Mouse (Mus musculus) neural tube, embryonic 10.5 days (tissue): ENCODE measurements around the gene Mrpl43.

Experiments used
- DNase-seq: peaks from one replicate; pipeline ENCODE4 v3.0.0-alpha.2; 2017; ENCODE audit warnings: low spot score; ENCODE audit errors: extremely low spot score

The Mrpl43 gene

DNA sequence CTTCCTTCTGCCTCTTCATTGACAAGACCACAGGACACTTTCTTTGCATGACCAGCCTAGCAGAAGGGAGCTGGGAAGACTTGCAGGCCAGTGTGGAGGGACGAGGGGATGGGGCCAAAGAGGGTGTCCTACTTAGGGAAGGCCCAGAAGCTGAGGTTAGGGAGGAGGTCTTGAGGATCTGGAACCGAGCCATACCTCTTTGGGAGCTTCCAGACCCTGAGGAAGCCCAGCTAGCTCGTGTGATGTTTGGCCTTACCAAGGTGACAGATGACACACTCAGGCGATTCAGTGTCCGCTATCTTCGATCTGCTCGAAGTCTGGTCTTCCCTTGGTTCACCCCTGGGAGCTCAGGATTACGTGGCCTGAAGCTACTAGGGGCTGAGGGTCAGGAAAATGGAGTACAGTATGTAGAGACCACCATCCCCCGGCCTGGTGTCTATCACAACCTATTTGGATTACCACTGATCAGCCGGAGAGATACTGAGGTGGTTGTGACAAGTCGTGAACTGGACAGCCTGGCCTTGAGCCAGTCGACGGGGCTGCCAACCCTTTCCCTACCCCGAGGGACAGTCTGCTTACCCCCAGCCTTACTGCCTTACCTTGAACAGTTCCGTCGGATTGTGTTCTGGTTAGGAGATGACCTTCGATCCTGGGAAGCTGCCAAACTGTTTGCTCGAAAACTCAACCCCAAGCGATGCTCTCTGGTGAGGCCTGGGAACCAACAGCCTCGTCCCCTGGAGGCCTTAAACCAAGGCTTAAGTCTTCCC is 1.4 kb upstream of the Mrpl43 start:
- DNase-seq: no peak

DNA sequence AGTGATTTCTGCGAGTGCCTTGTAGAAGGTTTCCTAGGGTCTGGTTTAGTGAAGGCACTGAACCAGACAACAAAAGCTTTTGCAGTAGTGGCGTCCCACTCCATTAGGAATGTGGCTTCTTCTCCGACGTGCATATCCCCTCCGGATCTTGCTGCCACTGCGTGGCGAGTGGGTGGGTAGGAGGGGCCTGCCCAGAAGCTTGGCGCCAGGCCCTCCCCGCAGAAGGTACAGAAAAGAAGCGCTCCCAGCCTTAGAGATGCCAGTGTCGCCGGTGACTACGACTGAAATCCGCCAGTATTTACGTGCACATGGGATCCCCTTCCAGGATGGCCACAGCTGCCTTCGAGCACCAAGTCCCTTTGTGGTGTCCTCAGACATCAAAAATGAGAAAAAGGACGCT is 779 bp upstream of the Mrpl43 start:
- DNase-seq: no peak

DNA sequence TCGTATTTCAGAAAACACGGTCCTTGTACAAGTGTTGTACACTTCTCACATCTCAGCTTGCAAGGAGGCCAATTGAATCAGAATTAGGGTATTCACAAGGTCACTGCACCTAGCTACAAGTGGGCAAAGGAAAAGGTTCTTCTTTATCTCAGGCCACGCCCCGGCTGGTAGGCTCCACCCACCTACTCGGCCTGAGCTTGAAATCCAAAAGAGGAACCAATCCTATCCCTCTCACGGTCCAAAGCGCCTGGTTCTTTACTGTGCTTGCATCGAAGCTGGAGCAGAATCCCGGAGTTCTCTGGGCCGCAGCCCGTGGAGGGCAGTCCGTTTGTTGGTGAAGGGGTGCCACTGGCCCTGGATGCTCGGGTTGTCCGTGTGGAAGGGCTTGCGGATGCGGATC is 798 bp downstream of the Mrpl43 start, which contains the start of gene Twnk:
Twnk (plus strand) TSS at position 220 of the 400 bp plus-strand sequence.
- peak; percentile 47 for DNase-seq

DNA sequence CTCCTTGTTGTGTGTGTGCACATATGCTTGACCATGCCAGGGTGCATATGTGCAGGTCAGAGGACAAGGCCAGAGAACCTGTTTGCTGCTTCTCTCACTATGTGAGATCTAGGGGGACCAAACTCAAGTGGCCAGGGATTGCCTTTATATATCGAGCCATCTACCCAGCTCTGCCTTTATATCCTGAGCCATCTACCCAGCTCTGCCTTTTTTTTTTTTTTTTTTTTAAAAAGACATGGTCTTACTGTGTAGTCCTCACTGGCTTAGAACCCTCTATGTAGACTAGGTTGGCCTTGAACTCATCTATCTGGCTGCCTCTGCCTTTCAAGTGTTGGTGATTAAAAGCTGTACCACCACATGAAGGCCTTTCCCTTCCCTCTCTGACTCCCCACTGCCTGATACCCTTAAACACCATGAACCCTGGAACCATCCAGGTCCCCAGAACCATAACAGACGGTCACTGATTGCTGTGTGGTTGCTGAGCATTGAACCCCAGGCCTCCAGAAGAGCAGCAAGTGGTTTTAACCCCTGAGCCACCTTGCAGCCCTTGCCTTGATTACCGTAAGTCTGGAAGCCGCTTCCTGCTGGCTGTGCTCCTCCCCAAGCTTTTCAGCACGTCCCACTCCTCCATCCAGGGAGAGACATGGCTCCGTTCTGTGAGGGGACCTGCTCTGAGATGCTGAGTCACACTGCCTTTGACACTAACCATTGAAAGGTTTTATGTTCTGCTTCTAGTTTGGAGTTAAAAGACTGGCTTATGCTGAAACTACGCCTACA is 2.3 kb downstream of the Mrpl43 start:
- no peak for DNase-seq

DNA sequence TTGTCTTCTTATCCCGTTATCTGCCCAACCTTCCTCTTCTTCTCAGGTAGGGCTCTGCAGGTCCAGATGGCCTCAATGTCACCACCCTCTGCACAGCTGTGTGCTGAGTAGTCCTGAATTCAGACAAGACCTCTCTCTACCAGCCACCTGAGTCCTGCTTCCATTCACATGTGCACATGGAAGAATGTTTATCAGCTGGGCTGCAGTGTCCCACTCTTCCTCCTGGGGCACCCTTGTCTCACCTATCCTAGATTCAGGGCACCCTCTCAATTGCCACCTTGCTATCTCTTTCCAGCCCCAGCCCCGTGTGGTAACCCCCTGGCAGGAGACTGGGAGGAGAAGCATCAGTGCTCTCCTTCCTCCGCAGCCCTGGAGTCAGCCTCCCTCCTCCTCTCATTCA is 3.9 kb downstream of the Mrpl43 start:
- no peak for DNase-seq

DNA sequence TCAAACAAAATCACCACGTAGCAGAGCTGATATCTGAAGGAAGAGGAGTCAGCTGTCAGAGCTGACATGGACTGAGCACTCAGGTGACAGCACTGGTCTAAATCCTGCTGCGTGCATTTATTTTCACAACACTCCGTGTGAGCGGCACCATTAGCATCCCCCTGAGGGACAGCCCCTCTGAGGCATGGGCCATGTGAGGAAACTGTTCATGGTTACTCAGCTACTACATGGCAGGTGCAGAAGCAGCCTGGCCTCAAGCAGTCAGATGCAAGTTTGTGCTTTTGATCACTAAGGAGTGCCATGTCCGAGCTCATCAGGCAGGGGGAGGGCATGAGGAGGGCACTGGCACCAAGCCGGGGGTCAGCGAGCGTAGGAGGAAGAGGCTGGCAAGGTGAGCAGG is 6.6 kb downstream of the Mrpl43 start:
- DNase-seq: no peak

DNA sequence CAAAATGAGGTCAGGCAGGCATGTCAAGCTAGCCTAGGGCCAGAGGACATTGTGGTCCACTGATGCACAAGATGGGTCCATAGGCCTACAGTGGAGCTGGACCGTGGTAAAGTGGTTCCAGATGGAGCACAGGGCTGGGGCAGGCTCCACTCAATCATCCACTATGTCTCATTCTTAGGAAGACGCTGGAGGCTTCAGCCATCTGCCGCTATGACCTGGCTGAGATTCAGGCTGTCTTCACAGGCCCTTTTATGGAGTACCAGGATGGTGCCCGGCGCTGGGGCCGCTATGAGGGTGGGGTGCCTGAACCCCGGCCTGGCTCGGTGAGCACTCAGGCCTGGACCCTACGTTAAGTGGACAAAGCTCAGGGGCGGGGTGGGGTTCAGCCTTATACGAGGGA is 8.5 kb downstream of the Mrpl43 start:
- DNase-seq: no peak

DNA sequence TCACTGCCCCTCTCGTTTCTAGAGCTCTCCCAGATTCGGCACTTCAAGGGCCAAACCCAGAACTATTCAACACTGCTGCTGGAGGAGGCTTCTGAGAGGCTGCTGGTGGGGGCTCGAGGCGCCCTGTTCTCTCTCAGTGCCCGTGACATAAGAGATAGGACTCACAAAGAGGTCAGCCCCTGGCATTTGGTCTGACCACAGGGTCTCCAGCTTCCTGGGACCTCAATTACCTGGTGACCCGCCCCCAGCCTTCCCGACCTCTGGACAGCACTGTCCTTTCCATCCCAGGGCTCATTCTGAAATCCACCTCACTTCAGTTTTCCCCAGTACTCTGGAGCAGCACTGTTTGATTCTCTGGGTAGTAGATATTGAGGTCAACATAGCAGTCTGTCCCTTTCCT is 13.5 kb downstream of the Mrpl43 start:
- no peak for DNase-seq

DNA sequence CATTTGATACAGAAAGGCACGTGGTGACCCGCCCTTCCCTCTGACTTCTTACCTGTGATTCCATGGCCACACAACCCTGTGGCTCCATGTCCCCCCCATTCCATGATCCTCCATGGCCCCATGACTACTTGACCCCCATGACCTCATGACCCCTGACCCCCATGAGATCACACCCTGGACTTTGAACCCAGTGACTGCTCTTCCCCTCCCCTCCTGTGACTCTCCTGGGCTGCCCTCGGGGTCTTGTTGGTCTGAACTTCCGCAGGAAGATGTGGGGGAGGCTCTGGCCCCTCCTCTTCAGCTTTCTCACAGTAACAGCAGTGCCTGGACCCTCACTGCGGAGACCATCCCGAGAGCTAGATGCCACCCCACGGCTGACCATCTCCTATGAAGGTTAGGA is 14.0 kb downstream of the Mrpl43 start:
- DNase-seq: no peak

DNA sequence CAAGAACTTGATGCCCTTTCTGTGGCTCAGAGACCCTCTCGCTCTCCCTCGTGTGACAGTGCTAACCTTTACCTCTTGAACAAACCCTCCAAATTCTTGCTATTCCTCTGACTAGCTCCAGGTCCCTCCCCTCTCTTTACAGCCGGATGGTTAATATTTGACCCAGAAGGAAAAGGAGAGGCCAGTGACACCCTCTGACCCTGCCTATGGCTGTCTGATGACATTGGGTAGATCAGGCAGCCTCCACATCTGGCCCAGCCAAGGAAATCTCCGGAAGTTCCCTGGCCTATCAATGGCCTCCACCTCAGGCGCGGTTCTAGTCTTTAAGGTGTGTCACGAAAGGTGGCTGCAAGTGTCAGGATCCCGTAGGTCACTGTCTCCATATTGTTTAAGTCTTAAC is 15.2 kb downstream of the Mrpl43 start:
- DNase-seq: no peak

DNA sequence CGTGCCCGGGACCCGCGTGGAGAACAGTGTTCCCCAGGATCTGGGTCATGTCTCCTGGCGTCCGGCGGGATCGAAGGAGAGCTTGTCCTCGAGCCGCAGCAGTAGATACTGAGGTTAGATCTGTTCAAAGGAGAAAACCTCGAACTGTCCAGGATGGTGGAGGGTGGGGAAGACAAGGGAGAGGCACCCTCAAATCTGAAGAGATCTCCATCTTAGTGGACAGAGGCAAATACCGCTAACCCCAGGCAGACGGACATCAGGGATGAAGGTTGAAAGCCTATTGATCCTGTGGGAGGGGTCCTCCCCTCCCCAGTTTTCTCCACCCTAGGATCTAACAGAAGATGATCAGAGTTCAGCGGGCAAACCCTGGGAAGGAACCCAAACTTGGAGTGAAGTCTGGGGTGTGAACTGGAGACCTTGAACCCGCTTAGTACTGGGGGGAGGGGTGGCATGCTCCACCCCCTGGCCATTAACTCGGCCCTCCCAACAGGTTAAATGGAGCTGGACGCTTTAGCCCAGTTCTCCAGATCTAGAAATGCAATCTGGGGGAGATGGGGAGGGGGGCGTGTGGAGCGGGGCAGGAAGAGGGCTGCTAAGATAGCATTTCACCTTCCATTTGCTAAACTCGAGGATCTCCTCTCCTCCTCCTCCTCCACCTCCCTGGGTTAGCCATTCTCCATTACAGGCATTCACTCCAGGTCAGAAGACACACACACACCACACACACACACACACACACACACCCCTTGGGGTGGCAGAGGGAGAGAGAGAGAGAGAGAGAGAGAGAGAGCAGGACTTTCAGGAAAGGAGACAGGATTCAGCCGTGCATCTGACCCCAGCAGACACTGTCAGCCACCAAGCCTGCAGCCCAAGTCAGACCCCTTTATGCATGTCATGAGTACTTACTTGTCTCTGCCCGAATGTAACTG is 16.4 kb downstream of the Mrpl43 start:
- no peak for DNase-seq

DNA sequence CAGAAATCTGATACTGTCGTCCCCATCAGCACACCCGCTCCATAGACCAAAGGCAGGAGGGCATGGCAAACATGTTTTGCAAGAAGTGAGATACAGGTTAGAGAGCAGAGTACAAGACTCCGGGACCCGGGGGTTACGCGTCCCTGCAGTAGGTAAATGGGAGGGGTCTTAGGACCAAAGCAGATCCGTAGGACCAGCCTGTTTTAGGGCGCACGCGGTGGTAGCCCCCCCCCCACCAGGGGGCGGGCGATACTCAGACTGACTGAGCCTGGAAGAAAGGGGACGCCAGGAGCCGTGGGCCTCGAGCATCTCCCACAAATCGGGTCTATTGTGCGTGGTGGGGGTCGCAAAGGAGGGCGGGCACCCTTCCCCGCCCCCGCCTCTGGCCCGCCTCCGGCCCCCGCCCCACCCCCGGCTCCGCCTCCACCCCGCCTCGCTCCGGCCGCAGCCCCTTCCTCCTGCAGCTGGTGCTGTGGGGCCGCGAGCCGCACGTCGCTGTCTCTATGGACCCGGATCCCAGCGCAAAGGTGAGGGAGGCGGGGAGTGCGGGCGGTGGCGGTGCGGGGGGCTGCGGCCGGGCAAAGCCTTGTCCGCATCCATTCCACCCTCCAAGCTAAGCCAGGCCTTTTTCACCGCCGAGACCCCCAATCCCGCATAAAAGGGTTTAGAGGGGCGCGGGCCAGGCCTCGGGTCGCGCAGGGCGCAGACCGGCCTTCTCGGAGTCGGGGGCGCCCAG is 17.2 kb downstream of the Mrpl43 start, which contains the start of gene Sema4g:
Sema4g (plus strand) TSS at position 271 of the 736 bp plus-strand sequence.
- peak; percentile 70 for DNase-seq

DNA sequence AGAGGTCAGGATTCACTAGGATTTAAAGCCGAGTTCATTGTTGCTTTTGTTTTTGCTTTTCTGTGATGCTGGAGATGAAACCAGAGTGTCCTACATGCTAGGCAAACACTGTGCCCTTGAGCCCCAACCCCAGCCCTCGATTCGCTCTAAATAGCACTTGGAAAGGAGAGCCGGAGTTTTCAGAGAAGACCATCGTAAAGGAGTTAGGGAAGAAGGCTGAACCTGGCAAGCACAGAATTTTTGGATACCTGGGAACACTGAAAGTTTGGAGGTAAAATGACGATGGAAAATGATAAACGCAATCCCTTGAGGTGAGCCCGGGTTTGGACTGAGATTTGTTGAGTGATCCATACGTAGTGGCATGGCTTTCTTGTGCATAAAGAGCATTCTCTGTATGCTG is 17.9 kb downstream of the Mrpl43 start:
- DNase-seq: no peak

DNA sequence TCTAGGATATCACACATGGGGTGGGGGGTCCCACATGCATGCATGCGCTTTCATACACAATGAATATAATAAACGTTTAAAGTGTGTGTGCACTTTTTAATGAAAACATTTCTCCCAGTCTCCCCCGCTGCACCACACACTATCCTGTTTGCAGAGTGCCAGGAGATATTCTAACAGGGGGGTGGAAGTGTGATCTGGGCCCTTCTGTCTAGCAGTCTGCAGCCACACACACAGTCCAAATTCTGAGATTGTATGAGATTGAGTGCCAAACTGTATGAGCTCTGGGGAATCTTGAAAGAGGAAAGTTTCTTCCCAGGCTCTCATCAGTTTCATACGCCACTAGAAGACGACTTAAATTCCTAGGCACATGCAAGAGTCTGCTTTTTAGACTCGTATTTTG is 18.4 kb downstream of the Mrpl43 start:
- DNase-seq: no peak

DNA sequence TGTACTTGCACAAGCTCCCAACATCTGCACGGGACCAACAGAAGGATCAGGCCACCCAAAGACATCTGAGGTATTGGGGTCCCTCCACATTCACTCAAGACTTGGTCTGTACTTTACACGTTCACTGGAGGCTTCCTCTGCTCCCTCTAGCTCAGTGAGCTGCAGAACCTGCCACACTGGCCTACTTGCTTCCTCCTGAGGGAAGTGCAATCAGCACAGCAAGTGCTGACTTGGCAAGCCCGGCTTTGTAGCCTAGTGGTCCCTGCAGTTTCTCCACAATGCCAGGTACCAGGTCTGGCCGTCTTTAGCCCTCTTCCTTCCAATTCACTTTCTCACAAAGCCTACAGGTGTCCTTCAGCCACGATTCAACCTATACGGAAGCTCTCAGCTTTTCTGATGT is 19.2 kb downstream of the Mrpl43 start:
- DNase-seq: no peak

DNA sequence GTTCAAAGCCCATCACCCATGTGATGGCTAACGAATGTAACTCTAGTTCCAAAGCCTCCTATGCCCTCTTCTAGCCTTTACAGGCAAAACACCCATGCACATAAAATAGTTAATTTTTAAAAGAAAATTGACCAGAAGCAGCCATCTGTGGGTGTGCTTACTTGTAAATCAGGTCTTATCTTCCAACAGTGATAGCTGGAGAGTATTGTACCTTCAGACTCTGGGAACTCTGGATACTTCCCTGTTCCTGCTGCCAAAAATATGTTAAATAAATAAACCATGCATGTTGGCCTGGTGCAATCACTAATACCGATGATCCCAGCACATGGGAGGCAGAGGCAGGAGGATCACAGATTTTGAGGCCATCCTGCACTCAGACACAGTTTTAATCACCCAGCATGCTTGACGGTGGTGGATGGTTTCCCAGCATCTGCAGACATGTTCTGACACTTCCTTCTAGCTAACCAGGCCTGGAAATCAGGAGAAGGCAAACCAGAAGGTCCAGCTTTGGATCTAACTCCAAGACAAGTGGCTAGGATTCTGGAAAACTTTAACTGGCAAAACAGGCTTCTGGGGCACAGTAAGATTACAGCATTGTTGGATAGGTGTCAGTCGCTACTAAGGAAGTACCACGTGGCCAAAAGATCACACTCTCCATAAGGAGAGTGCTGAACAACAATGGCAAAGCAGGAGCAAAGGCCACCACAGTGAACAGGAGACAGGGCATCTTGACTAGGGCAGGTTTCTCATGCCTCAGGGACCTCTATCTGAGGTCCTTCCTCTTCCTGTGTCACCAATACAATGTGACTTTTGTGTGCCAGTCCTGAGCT is 20.9 kb downstream of the Mrpl43 start:
- no peak for DNase-seq

DNA sequence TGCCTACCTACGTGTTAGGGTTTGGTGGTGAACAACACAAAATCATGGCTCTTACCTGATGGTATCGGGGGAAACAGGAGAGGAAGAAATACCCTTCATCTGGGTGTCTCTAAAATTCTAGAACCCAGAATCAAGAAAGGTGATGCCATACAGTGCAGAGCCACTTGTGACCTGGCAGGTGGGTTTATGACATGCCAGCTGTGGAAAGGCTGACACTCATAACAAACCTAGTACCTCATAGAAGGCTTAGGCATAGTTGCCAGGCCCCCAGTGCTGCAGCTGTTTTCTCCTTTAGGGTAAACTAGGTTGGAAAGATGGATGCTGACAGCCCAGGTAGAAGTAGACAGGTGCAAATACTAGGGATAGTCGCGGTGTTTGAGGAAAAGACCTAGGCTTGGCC is 21.8 kb downstream of the Mrpl43 start:
- DNase-seq: no peak

DNA sequence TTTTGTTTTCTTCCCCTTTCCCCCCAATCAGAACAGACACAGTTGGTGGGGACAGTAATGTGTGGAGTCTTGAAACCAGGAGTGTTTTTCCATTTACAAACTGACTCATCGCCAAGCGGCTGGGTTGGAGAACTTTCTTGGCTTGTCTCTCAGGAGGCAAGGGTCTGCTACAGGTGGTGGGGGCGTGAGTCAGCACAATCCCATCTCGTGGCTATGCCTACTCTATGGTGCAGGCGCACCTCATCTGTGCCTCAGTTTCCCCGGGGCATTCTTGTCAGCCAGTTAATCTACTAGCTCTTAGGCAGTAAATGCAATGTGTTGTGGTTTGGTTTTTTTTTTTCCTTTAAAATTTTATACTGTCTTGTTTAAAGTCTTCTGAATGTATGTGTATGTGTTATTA is 22.9 kb downstream of the Mrpl43 start:
- no peak for DNase-seq

DNA sequence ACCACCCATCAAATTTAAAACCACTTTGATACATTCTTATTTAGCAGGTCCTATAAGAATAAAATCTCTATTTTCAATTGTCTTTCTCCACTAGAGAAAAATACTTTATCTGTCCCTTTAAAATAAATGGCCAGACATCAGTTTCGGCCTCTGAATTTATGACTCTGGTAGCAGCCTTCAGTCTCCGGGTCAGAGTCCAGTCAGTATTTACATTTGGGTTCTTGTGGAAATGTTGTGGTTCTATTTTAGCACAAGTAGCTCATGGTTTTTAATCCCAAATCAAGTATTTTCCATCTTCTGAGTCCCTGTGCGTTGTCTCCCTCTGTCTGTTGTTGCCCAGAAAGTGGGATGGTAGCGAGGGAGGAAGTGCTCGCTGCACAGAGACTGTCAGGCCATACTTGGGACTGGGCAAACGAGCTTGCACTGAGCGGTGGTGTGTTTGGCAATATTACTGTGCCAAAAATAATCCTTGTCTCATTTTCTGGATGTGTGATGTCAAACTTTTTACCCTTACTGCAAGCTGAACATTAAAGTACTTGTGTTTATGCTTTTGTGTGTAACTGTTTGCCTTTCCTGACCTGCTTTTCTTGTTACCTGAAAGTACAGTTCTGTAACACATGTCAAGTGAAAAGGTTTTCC is 23.6 kb downstream of the Mrpl43 start:
- no peak for DNase-seq

DNA sequence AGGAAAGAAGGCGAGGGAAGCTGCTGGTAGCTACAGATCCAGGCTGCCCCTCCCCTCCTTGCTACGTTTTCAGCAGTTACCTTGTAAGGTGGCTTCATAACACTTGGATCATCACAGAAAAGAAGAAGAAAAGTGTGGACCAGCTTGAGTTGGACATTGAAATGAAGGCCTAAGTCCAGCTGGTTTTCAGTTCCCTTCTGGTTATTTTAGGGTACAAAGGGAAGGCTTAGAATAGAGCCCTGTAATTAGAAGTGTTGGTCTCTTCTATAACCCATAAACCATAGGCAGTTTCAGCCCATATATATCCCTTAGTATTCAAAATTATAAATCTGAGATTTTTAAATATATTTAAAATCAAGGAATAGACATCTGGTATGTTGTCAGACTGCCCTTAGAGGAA is 25.5 kb downstream of the Mrpl43 start:
- no peak for DNase-seq
